Mouse (Mus musculus) bone marrow, adult 2 months (tissue): ENCODE measurements around the gene Sstr2. TPM values are rescaled to one million over a fixed set of nuclear protein-coding genes. Genes with fewer than 3 reads are reported as not detected.

ENCODE experiments used
- H3K27ac ChIP-seq: fragments of 200-500 bp; 2 replicates; pipeline ENCODE4 v1.5.1; 2012; ENCODE audit warnings: low read depth, mild to moderate bottlenecking, control low read depth, inconsistent platforms, low read length; ENCODE audit not compliant: control insufficient read depth, poor library complexity, insufficient read depth
- H3K4me1 ChIP-seq: fragments of 200-500 bp; 2 replicates; pipeline ENCODE4 v1.6.1; 2011; ENCODE audit warnings: low read length; ENCODE audit not compliant: control insufficient read depth, insufficient read depth
- H3K4me3 ChIP-seq: fragments of 200-500 bp; replicated peaks from 2 replicates; pipeline ENCODE3; 2011; ENCODE audit warnings: mild to moderate bottlenecking, low read depth, low read length, control low read depth; ENCODE audit not compliant: control insufficient read depth
- CTCF ChIP-seq: fragments of 200-500 bp; IDR thresholded peaks from 2 replicates; pipeline ENCODE4 v1.5.1; 2011; ENCODE audit warnings: low read length, control low read depth; ENCODE audit not compliant: control insufficient read depth, insufficient read depth
- POLR2A ChIP-seq: fragments of 200-500 bp; IDR thresholded peaks from 2 replicates; pipeline ENCODE4 v1.6.1; 2011; ENCODE audit warnings: low read depth, mild to moderate bottlenecking, control low read depth, low read length, borderline replicate concordance; ENCODE audit not compliant: control insufficient read depth
- WGBS: fragments of 180-500 bp; shearing (Covaris S2); methylation state at CpG from one replicate; pipeline ENCODE4 v1.1.7; 2018; 5-methylcytosine and 5-hydroxymethylcytosine counted together
- polyA plus RNA-seq: library from polyadenylated mRNA; stranded (reverse); fragments of >200 nt; gene quantifications from 2 replicates; pipeline ENCODE4 v1.2.4, GENCODE M21; 2011; ENCODE audit warnings: low replicate concordance; ENCODE audit not compliant: missing spikeins, insufficient read depth, insufficient read length

Gene Sstr2
- polyA plus RNA-seq, 1 experiment: not detected

DNA sequence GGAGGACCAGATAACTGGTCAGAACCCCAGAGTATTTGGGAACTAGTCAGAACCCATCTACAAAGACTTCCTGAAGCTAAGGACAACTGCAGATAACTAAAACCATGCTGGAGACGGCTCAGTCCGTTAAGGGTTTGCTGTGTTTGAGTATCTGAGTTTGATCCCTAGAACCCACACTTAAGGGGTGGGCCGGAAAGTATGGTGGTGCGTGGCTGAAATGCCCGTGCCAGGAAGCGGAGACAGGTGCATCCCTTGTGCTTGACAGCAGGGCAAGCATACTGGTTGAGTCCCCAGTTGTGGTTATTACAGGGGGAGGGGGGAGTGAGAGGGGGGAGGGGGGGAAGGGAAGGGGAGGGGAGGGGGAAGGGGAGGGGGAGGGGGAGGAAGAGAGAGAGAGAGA, 4.7 kb upstream of the Sstr2 start:
- WGBS: 3% methylated on average over 6 of the region's 6 CpGs
- Histone ChIP-seq H3K4me1 (no peaks in the 10 kb centered on the region; the same call in 1 of the 2 replicates), H3K4me3 (no peak overlapping the region), H3K27ac (no peak overlapping the region)
- TF ChIP-seq POLR2A (no peak), CTCF (no peak)

DNA sequence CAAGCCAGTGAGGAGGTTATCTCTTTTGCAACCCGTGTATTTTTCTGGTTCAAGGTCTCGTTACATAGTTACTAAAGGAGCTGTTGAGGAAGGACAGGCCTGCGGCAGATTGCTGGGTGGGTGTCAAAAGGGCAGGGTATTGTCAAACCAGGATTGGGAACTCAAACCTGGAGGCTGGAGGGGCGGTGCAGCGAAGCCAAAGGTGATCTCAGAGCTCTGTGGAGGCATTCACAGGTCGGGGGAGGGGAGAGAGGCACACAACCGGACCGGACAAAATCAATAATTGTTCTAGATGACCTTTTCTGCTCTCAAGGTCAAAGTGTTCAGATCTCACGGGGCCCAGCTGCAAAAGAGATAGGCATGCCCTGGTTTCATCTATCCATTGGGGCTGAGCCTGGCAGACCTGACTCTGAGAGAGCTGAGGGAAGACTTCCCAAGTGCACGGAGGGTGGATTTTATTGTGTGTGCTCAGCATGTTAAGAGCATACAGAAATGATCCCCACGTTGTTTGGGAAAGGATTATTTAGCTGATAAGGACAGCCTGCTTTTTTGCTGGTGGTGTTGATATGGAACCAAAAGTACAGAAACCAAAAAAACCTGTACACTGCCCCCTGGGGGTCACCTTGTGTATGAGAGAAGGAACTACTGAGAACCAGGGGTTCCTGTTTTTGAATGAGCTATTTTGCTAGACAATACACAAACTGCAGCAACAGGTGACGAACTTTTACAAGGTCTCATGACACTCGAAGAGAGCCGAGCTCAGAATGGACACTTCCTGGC, 1.8 kb upstream of the Sstr2 start:
- TF ChIP-seq POLR2A: no peak
- TF ChIP-seq CTCF: 0 out of 2 replicates have a peak, but pooled peaks have one; percentile 17
- WGBS: 42% methylated on average over 14 of the region's 14 CpGs
- Histone ChIP-seq H3K4me3 (no peak overlapping the region), H3K27ac (no peak overlapping the region), H3K4me1 (no peaks in the 10 kb centered on the region; the same call in 1 of the 2 replicates)

DNA sequence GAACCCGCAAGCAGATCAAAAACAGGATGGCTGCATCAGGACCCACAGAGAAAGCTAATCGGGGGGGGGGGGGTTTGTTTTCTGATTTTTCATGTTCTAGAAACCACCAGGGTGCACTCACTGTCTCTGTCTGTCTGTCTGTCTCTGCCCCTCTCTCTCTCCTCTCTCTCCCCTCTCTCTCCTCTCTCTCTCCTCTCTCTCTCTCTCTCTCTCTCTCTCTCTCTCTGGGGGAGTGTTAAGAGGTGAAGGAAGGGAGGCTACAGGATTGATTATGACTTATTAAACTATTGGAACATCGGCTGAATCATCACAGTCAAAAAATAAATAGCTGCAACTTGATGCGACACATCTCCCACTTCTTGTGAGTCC, 855 bp upstream of the Sstr2 start:
- no peak overlapping the region; the same call in 1 of the 2 replicates for H3K27ac ChIP-seq
- H3K4me3 ChIP-seq: no peak overlapping the region
- no peaks in the 10 kb centered on the region; the same call in 1 of the 2 replicates for H3K4me1 ChIP-seq
- WGBS: 10% methylated on average over 4 of the region's 4 CpGs
- TF ChIP-seq CTCF (no peak), POLR2A (no peak)

DNA sequence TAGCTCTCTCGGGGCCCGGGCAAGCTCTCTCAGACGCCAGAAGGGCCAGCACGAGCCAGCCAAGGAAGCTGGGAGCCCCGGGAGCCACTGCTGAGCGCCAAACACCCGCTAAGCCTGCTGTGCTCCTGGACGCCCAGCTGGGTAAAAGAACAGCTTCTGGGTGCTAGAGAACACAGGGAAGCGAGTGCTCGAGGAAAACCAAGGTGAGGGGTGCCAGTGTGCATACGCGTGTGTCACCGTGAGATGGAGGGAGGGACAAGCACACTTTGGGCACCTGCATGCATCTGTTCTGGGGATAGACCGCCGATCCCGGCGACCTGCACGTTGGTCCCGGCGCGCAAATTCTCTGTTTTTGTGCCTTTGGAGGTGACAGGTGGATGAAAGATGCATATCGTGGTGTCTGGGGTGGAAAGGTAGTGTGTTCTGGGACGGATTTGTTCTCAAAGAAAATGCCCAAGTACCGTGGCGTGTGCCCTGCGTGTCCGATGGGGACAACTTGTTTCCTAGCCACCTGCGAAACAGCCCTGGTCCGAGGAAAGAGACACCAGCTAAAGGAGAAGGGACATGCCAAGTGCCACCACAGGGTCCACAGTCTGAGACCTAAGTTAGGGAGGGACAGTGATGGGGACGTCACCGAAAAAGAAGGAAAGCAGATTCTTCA, 408 bp downstream of the Sstr2 start:
- H3K4me1 ChIP-seq: no peaks in the 10 kb centered on the region; the same call in 1 of the 2 replicates

DNA sequence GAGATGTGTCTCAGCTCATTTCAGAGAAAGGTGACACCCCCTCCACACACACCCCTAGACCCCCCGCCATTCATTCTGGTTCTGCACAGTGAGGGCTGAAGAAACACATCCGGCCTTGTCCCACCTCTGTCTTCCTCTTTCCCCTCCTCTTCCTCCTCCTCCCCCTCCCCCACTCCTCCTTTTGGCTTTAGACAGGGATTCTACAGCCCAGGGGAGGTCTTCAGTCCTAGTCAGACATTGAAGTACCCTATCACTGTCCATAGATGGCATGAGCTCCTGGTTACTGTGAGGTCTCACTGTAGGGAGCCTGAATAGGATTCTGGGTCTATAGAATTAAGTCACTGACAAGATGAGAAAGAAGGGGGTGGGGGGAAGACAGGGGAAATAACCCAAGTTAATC, 1.9 kb downstream of the Sstr2 start:
- 41% methylated on average over 2 of the region's 2 CpGs for WGBS
- Histone ChIP-seq H3K4me1 (no peaks in the 10 kb centered on the region; the same call in 1 of the 2 replicates), H3K27ac (no peak overlapping the region), H3K4me3 (no peak overlapping the region)
- TF ChIP-seq CTCF (no peak), POLR2A (no peak)

More for the DNA sequence above, 408 bp downstream of the Sstr2 start:
- no peak for TF ChIP-seq POLR2A
- TF ChIP-seq CTCF: no peak
- no peak overlapping the region for H3K4me3 ChIP-seq
- H3K27ac ChIP-seq: no peak overlapping the region
- WGBS: 2% methylated on average over 31 of the region's 31 CpGs

- Histone ChIP-seq H3K4me3 (no peak overlapping the region), H3K4me1 (no peaks in the 10 kb centered on the region; the same call in 1 of the 2 replicates), H3K27ac (no peak overlapping the region)
- TF ChIP-seq POLR2A (no peak), CTCF (no peak)
- WGBS: 78% methylated on average over 4 of the region's 4 CpGs
These were observed 2.9 kb downstream of the Sstr2 start for GRCm38 (mm10) chr11:113622028-113622427.

DNA sequence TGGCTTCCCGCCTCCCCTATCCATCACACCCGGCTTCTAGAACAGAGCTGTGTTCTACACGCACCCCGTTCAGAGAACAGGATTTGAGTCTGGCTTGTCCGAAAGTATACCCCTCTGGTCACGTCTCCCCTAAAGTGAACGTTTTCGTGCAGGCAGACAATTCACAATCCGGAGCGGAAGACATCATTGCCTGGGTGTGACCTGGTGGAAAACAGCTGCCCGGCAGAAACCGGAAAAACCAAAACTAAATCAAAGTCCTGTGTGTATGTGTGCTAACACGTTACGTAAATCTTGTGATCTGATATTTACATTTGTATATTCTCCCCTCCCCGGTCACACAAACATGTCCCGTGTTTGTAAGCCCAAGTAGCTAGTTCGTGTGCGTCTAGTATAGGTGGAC, 6.3 kb downstream of the Sstr2 start:
- no peak overlapping the region for H3K27ac ChIP-seq
- H3K4me1 ChIP-seq: no peaks in the 10 kb centered on the region
- 91% methylated on average over 18 of the region's 18 CpGs for WGBS
- no peak for TF ChIP-seq POLR2A
- TF ChIP-seq CTCF: no peak
- H3K4me3 ChIP-seq: no peak overlapping the region

- TF ChIP-seq CTCF (0 out of 2 replicates have a peak, but pooled peaks have one; percentile 10), POLR2A (no peak)
- Histone ChIP-seq H3K4me1 (no peaks in the 10 kb centered on the region), H3K4me3 (no peak overlapping the region), H3K27ac (no peak overlapping the region)
- WGBS: 41% methylated on average over 4 of the region's 4 CpGs
These were observed 8.6 kb downstream of the Sstr2 start for GRCm38 (mm10) chr11:113627785-113628184.
